Mouse (Mus musculus) CH12.LX (cell line): Measurements from ENCODE around the gene Sord. TPM values are rescaled to one million over a fixed set of nuclear protein-coding genes. Genes with fewer than 3 reads are reported as not detected.
A peak's percentile ranks its signal among the peaks of the same experiment; 100 is the strongest.

Experiments
- DNase-seq: peaks from one replicate; pipeline ENCODE4 v3.0.0-alpha.2; 2013; ENCODE audit errors: extremely low read depth
- H3K27ac ChIP-seq: 2 replicates; pipeline ENCODE4 v1.5.1; 2012; ENCODE audit warnings: low read depth, mild to moderate bottlenecking, control low read depth, moderate library complexity; ENCODE audit not compliant: insufficient read depth
- H3K27me3 ChIP-seq: replicated peaks from 2 replicates; pipeline ENCODE3; 2012; ENCODE audit warnings: inconsistent platforms
- H3K36me3 ChIP-seq, 2 experiments: replicated peaks in 1 of 2; 2 replicates each; pipeline versions ENCODE3 to v1.6.1; 2012; ENCODE audit warnings: inconsistent platforms in 1 of 2, low read length in 1 of 2, mild to moderate bottlenecking in 1 of 2, mixed read lengths in 1 of 2, moderate library complexity in 1 of 2; ENCODE audit not compliant: control insufficient read depth in 1 of 2, insufficient read depth in 1 of 2
- H3K4me1 ChIP-seq, 2 experiments: 2 replicates each; pipeline ENCODE4 v1.6.1; 2012; ENCODE audit warnings: inconsistent platforms in 1 of 2, moderate library complexity in 1 of 2; ENCODE audit not compliant: insufficient read depth in 2 of 2, control insufficient read depth in 1 of 2
- H3K4me2 ChIP-seq: 2 replicates; pipeline ENCODE4 v1.6.1; 2012; ENCODE audit warnings: low read depth, mild to moderate bottlenecking, control low read depth; ENCODE audit not compliant: poor library complexity, insufficient read depth, severe bottlenecking
- H3K4me3 ChIP-seq, 3 experiments: fragments of 150-350 bp in 1 of 3; sonication (generic) in 1 of 3; replicated peaks in 1 of 3; 2 replicates each; pipeline versions ENCODE3 to v1.5.1; 2011 to 2012; ENCODE audit warnings: low read depth in 2 of 3, low read length in 2 of 3, mild to moderate bottlenecking in 2 of 3, moderate library complexity in 2 of 3, control low read depth in 1 of 3, improper control_type of control experiment in 1 of 3, inconsistent platforms in 1 of 3, mixed read lengths in 1 of 3; ENCODE audit not compliant: poor library complexity in 1 of 3
- H3K79me2 ChIP-seq: replicated peaks from 2 replicates; pipeline ENCODE4 v1.6.1; 2012; ENCODE audit warnings: mild to moderate bottlenecking, moderate library complexity; ENCODE audit not compliant: control insufficient read depth, poor library complexity, insufficient read depth, severe bottlenecking; ENCODE audit errors: extremely low read depth
- H3K9ac ChIP-seq: 2 replicates; pipeline ENCODE4 v1.6.1; 2012; ENCODE audit warnings: low read depth, mild to moderate bottlenecking, control low read depth, moderate library complexity; ENCODE audit not compliant: insufficient read depth
- H3K9me3 ChIP-seq: replicated peaks from 2 replicates; pipeline ENCODE3; 2012; ENCODE audit warnings: low read length, inconsistent platforms, mixed read lengths
- BHLHE40 ChIP-seq: IDR thresholded peaks from 2 replicates; pipeline ENCODE4 v1.6.1; 2011; ENCODE audit warnings: mild to moderate bottlenecking, low read depth, low read length, improper control_type of control experiment
- CHD2 ChIP-seq: IDR thresholded peaks from 2 replicates; pipeline ENCODE4 v1.6.1; 2011; ENCODE audit warnings: low read length, improper control_type of control experiment
- CTCF ChIP-seq, 2 experiments: IDR thresholded peaks in 1 of 2; conservative IDR thresholded peaks in 1 of 2; 2 replicates each; pipeline ENCODE4 v1.5.1; 2011 to 2012; ENCODE audit warnings: low read depth in 2 of 2, low read length in 2 of 2, improper control_type of control experiment in 1 of 2, inconsistent platforms in 1 of 2, mild to moderate bottlenecking in 1 of 2, moderate library complexity in 1 of 2
- E2F4 ChIP-seq: IDR thresholded peaks from 2 replicates; pipeline ENCODE4 v1.6.1; 2011; ENCODE audit warnings: low read depth, low read length, improper control_type of control experiment; ENCODE audit not compliant: insufficient replicate concordance
- ELF1 ChIP-seq: IDR thresholded peaks from 2 replicates; pipeline ENCODE4 v1.6.1; 2014; ENCODE audit warnings: low read depth, mild to moderate bottlenecking, inconsistent platforms, low read length, improper control_type of control experiment
- EP300 ChIP-seq: IDR thresholded peaks from 2 replicates; pipeline ENCODE4 v1.6.1; 2011; ENCODE audit warnings: low read length, improper control_type of control experiment
- ETS1 ChIP-seq: conservative IDR thresholded peaks from 2 replicates; pipeline ENCODE4 v1.6.1; 2012; ENCODE audit warnings: low read depth, mild to moderate bottlenecking, inconsistent platforms, low read length, improper control_type of control experiment, moderate library complexity
- GABPA ChIP-seq: IDR thresholded peaks from 2 replicates; pipeline ENCODE4 v1.6.1; 2012; ENCODE audit warnings: low read depth, low read length, improper control_type of control experiment, inconsistent platforms; ENCODE audit not compliant: insufficient replicate concordance
- HCFC1 ChIP-seq: IDR thresholded peaks from 2 replicates; pipeline ENCODE4 v1.6.1; 2012; ENCODE audit warnings: low read depth, mild to moderate bottlenecking, inconsistent platforms, low read length, improper control_type of control experiment
- IRF4 ChIP-seq: IDR thresholded peaks from 2 replicates; pipeline ENCODE4 v1.6.1; 2014; ENCODE audit warnings: low read depth, mild to moderate bottlenecking, inconsistent platforms, low read length, improper control_type of control experiment
- JUN ChIP-seq: IDR thresholded peaks from 2 replicates; pipeline ENCODE4 v1.6.1; 2011; ENCODE audit warnings: low read depth, mild to moderate bottlenecking, low read length, improper control_type of control experiment, moderate library complexity; ENCODE audit not compliant: insufficient read depth
- MAX ChIP-seq: IDR thresholded peaks from 2 replicates; pipeline ENCODE4 v1.6.1; 2011; ENCODE audit warnings: low read length, improper control_type of control experiment
- MAZ ChIP-seq: IDR thresholded peaks from 2 replicates; pipeline ENCODE4 v1.6.1; 2012; ENCODE audit warnings: low read depth, mild to moderate bottlenecking, inconsistent platforms, low read length, improper control_type of control experiment, moderate library complexity
- MEF2A ChIP-seq: IDR thresholded peaks from 2 replicates; pipeline ENCODE4 v1.6.1; 2014; ENCODE audit warnings: low read depth, mild to moderate bottlenecking, inconsistent platforms, low read length, improper control_type of control experiment, borderline replicate concordance
- MXI1 ChIP-seq: IDR thresholded peaks from 2 replicates; pipeline ENCODE4 v1.6.1; 2011; ENCODE audit warnings: mild to moderate bottlenecking, low read depth, low read length, improper control_type of control experiment
- MYC ChIP-seq: IDR thresholded peaks from 2 replicates; pipeline ENCODE4 v1.6.1; 2011; ENCODE audit warnings: low read depth, mild to moderate bottlenecking, improper control_type of control experiment, low read length
- NELFE ChIP-seq: IDR thresholded peaks from 2 replicates; pipeline ENCODE4 v1.6.1; 2011; ENCODE audit warnings: low read depth, low read length, improper control_type of control experiment
- NRF1 ChIP-seq: IDR thresholded peaks from 2 replicates; pipeline ENCODE4 v1.6.1; 2014; ENCODE audit warnings: low read depth, mild to moderate bottlenecking, inconsistent platforms, low read length, improper control_type of control experiment, moderate library complexity
- PAX5 ChIP-seq: IDR thresholded peaks from 2 replicates; pipeline ENCODE4 v1.6.1; 2012; ENCODE audit warnings: low read length, inconsistent platforms, mixed read lengths
- POLR2A ChIP-seq: IDR thresholded peaks from 2 replicates; pipeline ENCODE4 v1.6.1; 2011; ENCODE audit warnings: low read depth, mild to moderate bottlenecking, improper control_type of control experiment, low read length
- POLR2AphosphoS2 ChIP-seq: IDR thresholded peaks from 2 replicates; pipeline ENCODE4 v1.6.1; 2011; ENCODE audit warnings: low read depth, low read length, improper control_type of control experiment
- RAD21 ChIP-seq: IDR thresholded peaks from 2 replicates; pipeline ENCODE4 v1.6.1; 2011; ENCODE audit warnings: low read depth, mild to moderate bottlenecking, low read length, improper control_type of control experiment, moderate library complexity
- RCOR1 ChIP-seq: conservative IDR thresholded peaks from 2 replicates; pipeline ENCODE4 v1.6.1; 2012; ENCODE audit warnings: low read depth, mild to moderate bottlenecking, inconsistent platforms, low read length, improper control_type of control experiment
- SIN3A ChIP-seq: IDR thresholded peaks from 2 replicates; pipeline ENCODE4 v1.6.1; 2012; ENCODE audit warnings: low read length, improper control_type of control experiment, inconsistent platforms
- SMC3 ChIP-seq: IDR thresholded peaks from 2 replicates; pipeline ENCODE4 v1.6.1; 2011; ENCODE audit warnings: low read depth, low read length, improper control_type of control experiment
- TBP ChIP-seq: conservative IDR thresholded peaks from 2 replicates; pipeline ENCODE4 v1.6.1; 2011; ENCODE audit warnings: low read depth, low read length, improper control_type of control experiment
- UBTF ChIP-seq: IDR thresholded peaks from 2 replicates; pipeline ENCODE4 v1.6.1; 2012; ENCODE audit warnings: low read depth, mild to moderate bottlenecking, inconsistent platforms, low read length, improper control_type of control experiment, moderate library complexity
- USF2 ChIP-seq: conservative IDR thresholded peaks from 2 replicates; pipeline ENCODE4 v1.6.1; 2011; ENCODE audit warnings: low read depth, low read length, improper control_type of control experiment
- ZC3H11A ChIP-seq: IDR thresholded peaks from 2 replicates; pipeline ENCODE4 v1.6.1; 2012; ENCODE audit warnings: low read depth, mild to moderate bottlenecking, inconsistent platforms, low read length, improper control_type of control experiment
- ZKSCAN1 ChIP-seq: IDR thresholded peaks from 2 replicates; pipeline ENCODE4 v1.6.1; 2012; ENCODE audit warnings: low read depth, inconsistent platforms, low read length, improper control_type of control experiment, borderline replicate concordance
- ZMIZ1 ChIP-seq: IDR thresholded peaks from 2 replicates; pipeline ENCODE4 v1.6.1; 2012; ENCODE audit warnings: low read depth, mild to moderate bottlenecking, inconsistent platforms, low read length, improper control_type of control experiment
- ZNF384 ChIP-seq: IDR thresholded peaks from 2 replicates; pipeline ENCODE4 v1.6.1; 2012; ENCODE audit warnings: low read depth, low read length, improper control_type of control experiment, inconsistent platforms
- dilution Hi-C: fragments of 300-500 bp; cut with MboI; formaldehyde crosslinking; loops from 2 replicates; pipeline ENCODE4 v1.14.3; 2020; ENCODE audit warnings: low sequenced_read_pairs; ENCODE audit not compliant: extremely low pct_unique_long_range_greater_than_20kb, extremely low pct_ligation_motif_present
- in situ Hi-C: fragments of 300-500 bp; cut with MboI; formaldehyde crosslinking; loops from 3 replicates; pipeline ENCODE4 v1.14.3; 2019; ENCODE audit warnings: low sequenced_read_pairs, low pct_ligation_motif_present, low pct_unique_long_range_greater_than_20kb, mixed read lengths
- polyA plus RNA-seq: library from polyadenylated mRNA; unstranded; fragments of >175 nt; gene quantifications from 2 replicates; pipeline ENCODE4 v1.2.1, GENCODE M21; 2012; ENCODE audit warnings: low read depth; ENCODE audit not compliant: insufficient read length
- total RNA-seq, 2 experiments: library from RNA; depleted of rRNA; stranded (reverse); fragments of 300-350 nt in 1 of 2; fragments of >200 nt in 1 of 2; gene quantifications; 2 replicates each; pipeline ENCODE4 v1.2.3; 2012 to 2014

The Sord gene
- total and polyA plus RNA-seq, 3 experiments = 18.2 to 29.9 (median 20.3) TPM

GRCm38 (mm10) chr2:122191849-122192248 is 42.7 kb upstream of the Sord start:
- no peak for DNase-seq
- H3K9me3 ChIP-seq = no peaks in the 10 kb centered on the region
- H3K4me1 ChIP-seq = no peaks in the 10 kb centered on the region; a peak in 2 of 4 replicates
- no peaks in the 10 kb centered on the region for H3K79me2 ChIP-seq
- no peak overlapping the region for H3K27ac ChIP-seq
- TF ChIP-seq ZC3H11A (no peak), RCOR1 (no peak), TBP (no peak), GABPA (no peak), MYC (no peak), CHD2 (no peak), HCFC1 (no peak), MEF2A (no peak), USF2 (no peak), ZKSCAN1 (no peak), SIN3A (no peak), CTCF (conservative IDR thresholded peaks at IDR 0.05 in 1 of 2, IDR thresholded peaks at IDR 0.05 in 1 of 2; ENCODE audit: low read depth in 2 of 2, low read length in 2 of 2) (no peak)
- H3K36me3 ChIP-seq = no peaks in the 10 kb centered on the region
- no peaks in the 10 kb centered on the region for H3K27me3 ChIP-seq
- no peak overlapping the region for H3K9ac ChIP-seq
- no peak overlapping the region for H3K4me3 ChIP-seq
- dilution Hi-C loops (no loop called here), in situ Hi-C loops (loop anchor here (5.0 kb wide), 1 partner anchor 105 kb away; the partner anchor contains the start of genes Duox2 and Duoxa2)
- H3K4me2 ChIP-seq = no peak overlapping the region

GRCm38 (mm10) chr2:122194509-122194929 is 40.0 kb upstream of the Sord start:
- Histone ChIP-seq H3K36me3 (no peaks in the 10 kb centered on the region), H3K4me1 (peaks cover 0 to 6% of the 10 kb centered on the region in 2 experiments; a peak in 2 of 4 replicates), H3K27ac (no peak overlapping the region), H3K4me2 (no peak overlapping the region), H3K9ac (no peak overlapping the region), H3K4me3 (no peak overlapping the region), H3K27me3 (no peaks in the 10 kb centered on the region), H3K9me3 (no peaks in the 10 kb centered on the region), H3K79me2 (no peaks in the 10 kb centered on the region)
- dilution Hi-C loops (no loop called here), in situ Hi-C loops (loop anchor here (5.0 kb wide), 1 partner anchor 103 kb away; the partner anchor contains the start of genes Duox2 and Duoxa2)
- DNase-seq = peak; percentile 47
- TF ChIP-seq ZKSCAN1 (no peak), ZMIZ1 (no peak), RCOR1 (no peak), ZC3H11A (peak; percentile 72), SIN3A (no peak), MYC (no peak), JUN (no peak), UBTF (no peak), ZNF384 (no peak), POLR2A (no peak), IRF4 (no peak; the same call in 1 of the 2 replicates), MXI1 (no peak), ELF1 (peak; percentile 10; the same call in 1 of the 2 replicates), E2F4 (no peak), CHD2 (no peak), PAX5 (no peak), HCFC1 (no peak), ETS1 (no peak), EP300 (no peak), TBP (no peak), MAZ (no peak), CTCF (conservative IDR thresholded peaks at IDR 0.05 in 1 of 2, IDR thresholded peaks at IDR 0.05 in 1 of 2; ENCODE audit: low read depth in 2 of 2, low read length in 2 of 2) (peak; percentile 7 to 82; a peak in 2 of 4 replicates), POLR2AphosphoS2 (no peak), SMC3 (peak; percentile 80), MAX (no peak), NRF1 (no peak), NELFE (no peak), BHLHE40 (no peak), GABPA (no peak), RAD21 (peak; percentile 89)
